Mouse (Mus musculus) E14TG2a.4 (cell line): ENCODE measurements at regions not wholly inside any gene's neighbourhood (a gene's known extent, or its start where the extent isn't known, plus 50 kb on each side); places are given as distances from the start of the nearest gene placed in this dataset.

Experiments
- CTCF ChIP-seq: conservative IDR thresholded peaks from 2 replicates; pipeline ENCODE4 v1.5.1; 2014; ENCODE audit warnings: low read length
- NANOG ChIP-seq: IDR thresholded peaks from 2 replicates; pipeline ENCODE4 v1.6.1; 2014; ENCODE audit warnings: borderline replicate concordance, low read length, mixed read lengths
- POU5F1 ChIP-seq: IDR thresholded peaks from 2 replicates; pipeline ENCODE4 v1.6.1; 2014; ENCODE audit warnings: low read length, borderline replicate concordance

DNA sequence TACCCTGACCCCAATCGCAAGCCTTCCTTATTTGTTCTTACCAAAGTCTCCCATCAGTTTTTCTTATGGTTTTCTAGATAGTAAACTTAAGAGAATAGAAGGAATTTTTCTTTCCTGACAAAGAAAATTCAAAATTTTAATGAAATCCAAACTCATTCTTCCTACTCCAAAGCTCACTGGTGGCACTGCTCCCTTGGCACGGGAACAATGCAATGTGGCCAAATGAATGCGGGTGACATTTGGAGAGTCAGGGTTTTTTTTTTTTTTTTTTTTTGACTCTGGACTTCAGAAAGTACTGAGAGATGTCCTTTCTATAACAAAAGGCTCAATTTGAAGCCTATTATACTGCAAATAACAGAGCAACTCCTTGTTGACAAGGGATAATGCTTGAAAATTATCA, 499.4 kb upstream of the Nrp1 start:
- TF ChIP-seq NANOG = no peak
- no peak for TF ChIP-seq CTCF
- no peak for TF ChIP-seq POU5F1
